In the genomic region with DNA sequence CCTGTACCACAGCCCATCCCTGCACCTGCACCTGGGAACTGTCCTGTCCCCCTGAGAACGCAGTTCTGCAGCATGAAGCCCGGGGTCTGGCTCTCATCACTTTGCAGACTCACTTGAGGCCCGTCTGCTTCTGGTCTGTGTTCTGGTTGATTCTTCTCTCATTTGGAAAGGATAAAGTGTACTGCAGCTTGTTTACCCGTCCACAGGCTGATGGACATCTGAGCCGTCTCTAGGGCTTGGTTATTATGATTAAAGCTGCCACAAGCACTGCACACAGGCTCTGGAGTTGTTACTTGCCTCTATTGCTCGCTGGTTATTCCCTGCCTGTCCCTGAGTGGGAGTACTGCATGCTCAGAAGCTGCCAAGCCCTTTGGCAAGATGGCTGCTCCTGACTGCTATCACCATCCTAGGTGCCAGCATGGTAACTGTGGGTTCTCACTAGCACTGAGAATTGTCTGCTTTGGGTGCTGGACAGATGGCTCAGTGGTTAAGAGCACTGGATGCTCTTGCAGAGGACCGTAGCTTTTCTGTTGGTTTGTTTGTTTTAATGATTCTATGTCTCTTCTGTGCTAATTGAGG, we compare ENCODE assay signal across 29 mouse cellular contexts. TPM values are rescaled to one million over a fixed set of nuclear protein-coding genes. Genes with fewer than 3 reads are reported as not detected.
A peak's percentile ranks its signal among the peaks of the same experiment; 100 is the strongest.
DNase-seq lines count a peak whose midpoint lies in the region; ATAC-seq and TF ChIP-seq lines count a peak whose summit lies in the region.
"Had no signal": no experiment of that assay in that cellular context is flagged by ENCODE, and none has a peak within 500 bp of the region (broad histone marks: within the 10 kb centered on the region; RNA-seq: fewer than 3 reads in every experiment).

No protein-coding gene starts in this region.

- no peak for TF ChIP-seq POLR2A in brain, embryonic 14.5 days (IDR thresholded peaks at IDR 0.05; ENCODE audit: borderline replicate concordance, extremely low read depth, insufficient read depth, insufficient read length, poor library complexity, severe bottlenecking)

- peaks cover 5% of the 10 kb centered on the region; the same call in 1 of the 2 replicates for H3K4me1 ChIP-seq in intestine, embryonic 14.5 days (replicated peaks; ENCODE audit: control insufficient read depth, insufficient read depth, low read length)
- H3K4me1 ChIP-seq in intestine, embryonic 16.5 days (ENCODE audit: control insufficient read depth, insufficient read depth, low read length), result no peaks in the 10 kb centered on the region
- 0 out of 2 replicates have a peak, but pooled peaks cover 2% of the 10 kb centered on the region for H3K4me1 ChIP-seq in embryonic facial prominence, embryonic 14.5 days (ENCODE audit: control insufficient read depth, insufficient read depth, low read length)
- no peaks in the 10 kb centered on the region for H3K4me1 ChIP-seq in stomach, embryonic 16.5 days (ENCODE audit: control insufficient read depth, insufficient read depth, low read length)
- H3K4me1 ChIP-seq: hindbrain, embryonic 15.5 days; limb, embryonic 10.5 days; liver, embryonic 15.5 days; lung, embryonic 15.5 days; megakaryocyte, embryonic 14.5 days; midbrain, embryonic 13.5 days had no signal

- no peak overlapping the region for H3K9ac ChIP-seq in intestine, embryonic 14.5 days (ENCODE audit: low read length)
- H3K9ac ChIP-seq in intestine, embryonic 16.5 days (ENCODE audit: low read depth, low read length), result no peak overlapping the region
- H3K9ac ChIP-seq in embryonic facial prominence, embryonic 14.5 days (ENCODE audit: low read depth, low read length), result no peak overlapping the region
- H3K9ac ChIP-seq in stomach, embryonic 16.5 days (ENCODE audit: low read length), result no peak overlapping the region
- H3K9ac ChIP-seq: hindbrain, embryonic 15.5 days; liver, embryonic 15.5 days; lung, embryonic 15.5 days; midbrain, embryonic 13.5 days had no signal

- H3K36me3 ChIP-seq in intestine, embryonic 14.5 days (ENCODE audit: control insufficient read depth, insufficient read depth, low read length), result no peaks in the 10 kb centered on the region
- no peaks in the 10 kb centered on the region for H3K36me3 ChIP-seq in intestine, embryonic 16.5 days (ENCODE audit: control insufficient read depth, insufficient read depth, low read length)
- H3K36me3 ChIP-seq in embryonic facial prominence, embryonic 14.5 days (ENCODE audit: control insufficient read depth, insufficient read depth, low read length), result no peaks in the 10 kb centered on the region
- no peaks in the 10 kb centered on the region for H3K36me3 ChIP-seq in stomach, embryonic 16.5 days (ENCODE audit: control insufficient read depth, insufficient read depth, low read length)
- H3K36me3 ChIP-seq: G1E; hindbrain, embryonic 15.5 days; limb, embryonic 10.5 days; liver, embryonic 15.5 days; lung, embryonic 15.5 days; midbrain, embryonic 13.5 days had no signal

- no peak for DNase-seq in intestine, embryonic 14.5 days (ENCODE audit: low spot score)
- DNase-seq in brain, embryonic 14.5 days (ENCODE audit: low read depth), result peak; percentile 8
- peak; percentile 62 for DNase-seq in embryonic facial prominence, embryonic 14.5 days (ENCODE audit: low spot score)
- no peak for DNase-seq in adrenal gland, adult 2 months
- DNase-seq in heart, postnatal 36 days, result no peak
- DNase-seq: adrenal gland, postnatal 10 days; B cell, adult 2 months; gastrocnemius, postnatal 25 days; heart, adult 18-20 months; kidney, adult 18-20 months; kidney, postnatal 4 days; liver; lung, postnatal 36 days; thymus, postnatal 14 days had no signal

- no peak overlapping the region for H3K4me3 ChIP-seq in intestine, embryonic 14.5 days (ENCODE audit: low read depth, low read length)
- no peak overlapping the region for H3K4me3 ChIP-seq in intestine, embryonic 16.5 days (ENCODE audit: low read length)
- no peak overlapping the region for H3K4me3 ChIP-seq in embryonic facial prominence, embryonic 14.5 days (ENCODE audit: low read depth, low read length)
- no peak overlapping the region for H3K4me3 ChIP-seq in stomach, embryonic 16.5 days (replicated peaks; ENCODE audit: low read length)
- H3K4me3 ChIP-seq: hindbrain, embryonic 15.5 days; limb, embryonic 10.5 days; liver, embryonic 15.5 days; lung, embryonic 15.5 days; megakaryocyte, embryonic 14.5 days; midbrain, embryonic 13.5 days had no signal

- intact Hi-C loops in heart, postnatal 36 days (cut with DNase I), result no loop called here

- ATAC-seq in intestine, embryonic 14.5 days (replicated peaks; ENCODE audit: low FRiP score, low TSS enrichment, low read depth), result no peak
- ATAC-seq in intestine, embryonic 16.5 days, result no peak
- ATAC-seq in embryonic facial prominence, embryonic 14.5 days (ENCODE audit: low read depth), result peak; percentile 76; the same call in 1 of the 2 replicates
- peak; percentile 33; the same call in 1 of the 2 replicates for ATAC-seq in stomach, embryonic 16.5 days (ENCODE audit: insufficient read depth, low FRiP score)
- ATAC-seq: forebrain, embryonic 16.5 days; midbrain, embryonic 13.5 days; Patski had no signal

- no peaks in the 10 kb centered on the region for H3K27me3 ChIP-seq in intestine, embryonic 14.5 days (replicated peaks; ENCODE audit: control insufficient read depth, insufficient read depth, low read length)
- no peaks in the 10 kb centered on the region for H3K27me3 ChIP-seq in intestine, embryonic 16.5 days (replicated peaks; ENCODE audit: control insufficient read depth, insufficient read depth, low read length)
- H3K27me3 ChIP-seq in embryonic facial prominence, embryonic 14.5 days (replicated peaks; ENCODE audit: control insufficient read depth, insufficient read depth, low read length), result no peaks in the 10 kb centered on the region
- no peaks in the 10 kb centered on the region for H3K27me3 ChIP-seq in stomach, embryonic 16.5 days (ENCODE audit: control insufficient read depth, insufficient read depth, low read length)
- H3K27me3 ChIP-seq: hindbrain, embryonic 15.5 days; liver, embryonic 15.5 days; lung, embryonic 15.5 days; midbrain, embryonic 13.5 days; Patski had no signal

- H3K27ac ChIP-seq in intestine, embryonic 14.5 days (ENCODE audit: low read depth), result peak overlapping the region; percentile 16; the same call in 1 of the 2 replicates
- no peak overlapping the region for H3K27ac ChIP-seq in intestine, embryonic 16.5 days (ENCODE audit: low read length)
- H3K27ac ChIP-seq in embryonic facial prominence, embryonic 14.5 days (replicated peaks; ENCODE audit: low read depth, low read length), result 0 out of 2 replicates have a peak overlapping the region, but pooled peaks have one; percentile 35
- H3K27ac ChIP-seq in stomach, embryonic 16.5 days (ENCODE audit: low read length), result peak overlapping the region; percentile 59; the same call in 1 of the 2 replicates
- H3K27ac ChIP-seq: hindbrain, embryonic 15.5 days; limb, embryonic 10.5 days; liver, embryonic 15.5 days; lung, embryonic 15.5 days; midbrain, embryonic 13.5 days had no signal

- no peak for TF ChIP-seq CTCF in brain, embryonic 14.5 days (IDR thresholded peaks at IDR 0.05; ENCODE audit: borderline replicate concordance, extremely low read depth, insufficient read depth, insufficient read length)

- no peak overlapping the region for H3K4me2 ChIP-seq in intestine, embryonic 14.5 days (ENCODE audit: low read length)
- no peak overlapping the region for H3K4me2 ChIP-seq in intestine, embryonic 16.5 days (ENCODE audit: low read depth, low read length)
- H3K4me2 ChIP-seq in embryonic facial prominence, embryonic 14.5 days (ENCODE audit: low read depth, low read length), result no peak overlapping the region
- no peak overlapping the region for H3K4me2 ChIP-seq in stomach, embryonic 16.5 days (ENCODE audit: low read depth, low read length)
- H3K4me2 ChIP-seq: hindbrain, embryonic 15.5 days; liver, embryonic 15.5 days; lung, embryonic 15.5 days; midbrain, embryonic 13.5 days had no signal

- H3K9me3 ChIP-seq in intestine, embryonic 14.5 days (ENCODE audit: control insufficient read depth, low read length), result no peaks in the 10 kb centered on the region
- H3K9me3 ChIP-seq in intestine, embryonic 16.5 days (ENCODE audit: control insufficient read depth, low read length), result no peaks in the 10 kb centered on the region
- H3K9me3 ChIP-seq in embryonic facial prominence, embryonic 14.5 days (ENCODE audit: control insufficient read depth, low read length), result no peaks in the 10 kb centered on the region
- H3K9me3 ChIP-seq in stomach, embryonic 16.5 days (replicated peaks; ENCODE audit: control insufficient read depth, low read length), result no peaks in the 10 kb centered on the region
- H3K9me3 ChIP-seq: G1E; hindbrain, embryonic 15.5 days; limb, embryonic 10.5 days; liver, embryonic 15.5 days; lung, embryonic 15.5 days; megakaryocyte, embryonic 14.5 days; midbrain, embryonic 13.5 days had no signal

- WGBS in intestine, embryonic 14.5 days, result 37% methylated on average over 7 of the region's 7 CpGs
- 45% methylated on average over 7 of the region's 7 CpGs for WGBS in intestine, embryonic 16.5 days
- WGBS in embryonic facial prominence, embryonic 14.5 days, result 49% methylated on average over 7 of the region's 7 CpGs
- 49% methylated on average over 7 of the region's 7 CpGs for WGBS in stomach, embryonic 16.5 days

RNA-seq across cellular contexts. Expression of gene Kcnq1, which starts 59.6 kb away (rescaled TPM):
- 2.1 and 5.3 TPM in 2 replicates for polyA plus RNA-seq in intestine, embryonic 14.5 days (2014; fragmentation: Nextera tagmentation; extraction: Ambion mirVana)
- 9.7 and 10.8 TPM in 2 replicates for polyA plus RNA-seq in intestine, embryonic 16.5 days (2015; fragmentation: Nextera tagmentation; extraction: Ambion mirVana)
- polyA plus RNA-seq in brain, embryonic 14.5 days (2012; rRNA removed), result 0.95 and 1.2 TPM in 2 replicates
- 1.9 and 2.0 TPM in 2 replicates for polyA plus RNA-seq in embryonic facial prominence, embryonic 14.5 days (2014; fragmentation: Nextera tagmentation; extraction: Ambion mirVana)
- polyA plus RNA-seq in stomach, embryonic 16.5 days (2015; fragmentation: Nextera tagmentation; extraction: Ambion mirVana), result 10.0 and 10.1 TPM in 2 replicates
- total RNA-seq in adrenal gland, adult 2 months (2021), result 1 to 10 TPM; 1.9 to 4.1 TPM
- polyA plus RNA-seq in adrenal gland, adult 2 months (2012; rRNA removed), result 14.2 and 17.2 TPM in 2 replicates
- total RNA-seq in heart, postnatal 36 days (2021), result 10 to 100 TPM; 34.3 to 37.1 TPM
- total RNA-seq: CH12.LX; G1E; hematopoietic stem cell, adult 5-6 weeks; monocyte, adult 5-6 weeks; neutrophil, adult 5-6 weeks had no signal
- polyA plus RNA-seq: G1E had no signal

Comparison
In these comparisons a context has a peak if more than half of its experiments do, and no peak if none do; other contexts are left out.
1. ATAC-seq: peak in embryonic facial prominence, embryonic 14.5 days (single experiment) and stomach, embryonic 16.5 days (single experiment); none in intestine, embryonic 14.5 days (single experiment) and intestine, embryonic 16.5 days (single experiment).
2. DNase-seq: peak in brain, embryonic 14.5 days (single experiment) and embryonic facial prominence, embryonic 14.5 days (single experiment); none in intestine, embryonic 14.5 days (single experiment), adrenal gland, adult 2 months (single experiment) and heart, postnatal 36 days (0 of 2).